Mouse (Mus musculus) thymus, postnatal 36 days (tissue): ENCODE measurements around the gene Mgarp.
A peak's percentile ranks its signal among the peaks of the same experiment; 100 is the strongest.
"Not testable (repeated sequence)": the region's sequence is repeated elsewhere in the genome, so short reads cannot be mapped to it uniquely, and the experiment has no call there.

ENCODE experiments used
- DNase-seq, 2 experiments: peaks; one replicate each; pipeline ENCODE4 v3.0.0; 2022; ENCODE audit warnings: mixed read lengths in 2 of 2

The Mgarp gene

DNA sequence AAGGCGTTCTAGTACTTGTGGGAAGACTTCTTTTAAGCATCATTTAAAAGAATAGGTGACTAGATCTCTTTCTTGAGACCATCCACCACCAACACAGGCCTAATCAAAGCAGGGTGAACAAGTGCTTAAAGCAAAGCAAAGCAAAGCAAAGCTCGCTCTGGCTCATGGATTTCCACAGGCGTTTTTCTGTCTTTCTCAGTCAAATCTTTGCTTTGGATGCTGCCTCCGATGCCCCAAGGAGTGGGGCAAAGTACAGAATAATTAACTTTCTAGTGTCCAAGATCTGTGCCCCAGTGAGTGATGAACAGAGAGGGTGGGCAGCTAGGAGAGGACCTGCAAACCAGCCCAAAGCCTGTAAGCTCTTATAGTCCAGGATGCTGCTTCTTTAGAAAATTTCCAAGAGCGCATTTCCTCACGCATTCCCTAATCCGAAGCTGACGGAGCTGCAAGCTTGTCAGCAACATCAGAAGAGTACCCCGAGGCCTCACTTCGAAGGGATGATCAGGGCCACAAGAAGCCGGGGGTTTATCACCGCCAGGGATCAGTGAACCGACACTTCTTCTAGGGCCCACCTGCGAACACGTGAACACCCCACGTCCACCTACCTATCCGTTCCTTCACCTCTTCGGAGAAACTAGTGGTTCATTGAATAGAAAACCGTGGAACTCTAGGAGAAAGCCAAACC is 935 bp downstream of the Mgarp start:
- DNase-seq: no peak

- no peak for DNase-seq
Measured at GRCm38 (mm10) chr3:51394881-51395280, 1.7 kb downstream of the Mgarp start.

DNA sequence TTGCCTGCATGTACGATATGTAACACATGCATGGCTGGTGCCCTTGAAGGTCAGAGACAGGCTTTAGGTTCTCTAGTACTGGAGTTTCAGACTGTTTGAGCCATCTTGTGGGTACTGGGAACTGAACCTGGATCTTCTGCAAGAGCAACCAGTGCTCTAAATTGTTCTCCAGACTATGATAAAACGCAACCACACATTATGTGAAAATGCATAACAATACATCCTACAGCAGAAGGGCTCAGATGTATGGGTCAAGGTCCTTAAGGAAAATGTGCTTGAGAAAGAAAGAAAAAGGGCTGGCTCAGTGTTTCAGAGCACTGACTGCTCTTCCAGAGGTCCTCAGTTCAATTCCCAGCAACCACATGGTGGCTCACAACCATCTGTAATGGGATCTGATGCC is 2.9 kb downstream of the Mgarp start:
- DNase-seq: no peak

GRCm38 (mm10) chr3:51393018-51393417 is 3.5 kb downstream of the Mgarp start:
- not testable (repeated sequence) for DNase-seq

DNA sequence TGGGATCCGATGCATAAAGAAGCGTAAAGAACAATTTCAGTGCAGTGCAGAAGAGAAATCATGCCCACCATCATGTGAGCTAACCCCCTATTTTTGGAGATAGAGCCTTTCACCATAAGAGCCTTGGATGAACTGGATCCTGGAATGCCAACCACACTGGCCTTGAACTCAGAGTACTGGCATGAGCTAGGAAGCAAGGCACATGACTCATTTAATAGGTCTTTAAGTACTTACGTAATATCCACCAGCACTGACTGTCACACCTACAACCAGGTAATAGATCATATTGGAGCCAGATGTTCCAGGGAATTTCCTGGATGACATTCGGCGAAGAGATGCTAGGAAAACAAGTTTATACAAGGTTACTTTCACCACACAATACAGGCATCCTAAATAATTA is 4.9 kb downstream of the Mgarp start:
- no peak for DNase-seq

- DNase-seq: no peak
Measured at GRCm38 (mm10) chr3:51391095-51391494, 5.4 kb downstream of the Mgarp start.

DNA sequence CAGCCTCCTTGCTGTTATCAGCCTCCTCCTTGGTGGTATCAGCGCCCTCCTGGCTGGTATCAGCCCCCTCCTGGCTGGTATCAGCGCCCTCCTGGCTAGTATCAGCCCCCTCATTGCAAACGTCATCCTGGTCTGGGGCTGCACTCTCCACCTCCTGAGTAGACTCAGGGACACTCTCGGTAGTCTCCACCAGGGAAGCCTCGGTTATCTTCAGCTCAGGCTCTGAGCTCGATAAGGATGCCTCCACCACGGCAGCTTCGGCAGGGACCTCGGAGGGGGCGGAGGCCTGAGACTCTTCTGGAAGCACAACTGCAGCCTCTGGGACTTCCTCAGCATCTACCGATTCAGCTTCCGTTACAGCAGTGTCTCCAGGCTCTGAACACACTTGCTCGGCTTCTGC is 7.6 kb downstream of the Mgarp start:
- no peak for DNase-seq

DNA sequence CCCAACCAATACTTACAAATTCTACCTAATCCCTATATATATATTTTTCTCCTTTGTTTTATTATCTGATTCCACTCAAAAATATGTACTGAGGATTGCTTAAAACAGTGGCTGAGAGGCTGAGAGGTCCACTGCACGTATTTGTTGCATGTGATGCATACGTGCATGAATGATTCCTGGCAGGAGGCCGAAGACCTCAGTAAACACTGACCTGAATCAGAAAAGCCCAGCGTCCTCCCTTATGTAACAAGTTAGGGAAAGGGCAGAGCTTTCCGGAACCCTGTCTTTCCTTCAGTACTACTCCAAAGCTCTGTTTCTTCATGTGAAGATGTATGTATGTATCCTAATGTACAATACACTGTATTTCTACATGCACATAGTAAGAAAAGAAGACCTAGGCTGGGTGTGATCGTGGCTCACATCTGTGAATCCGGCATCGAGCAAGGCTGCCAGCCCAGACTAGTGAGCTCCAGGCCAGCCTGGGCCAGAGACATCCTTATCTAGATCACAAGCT is 8.6 kb downstream of the Mgarp start:
- no peak for DNase-seq

- DNase-seq: no peak
Measured at GRCm38 (mm10) chr3:51387134-51387451, 9.4 kb downstream of the Mgarp start.

GRCm38 (mm10) chr3:51386441-51387133 is 10.0 kb downstream of the Mgarp start:
- DNase-seq: no peak

DNA sequence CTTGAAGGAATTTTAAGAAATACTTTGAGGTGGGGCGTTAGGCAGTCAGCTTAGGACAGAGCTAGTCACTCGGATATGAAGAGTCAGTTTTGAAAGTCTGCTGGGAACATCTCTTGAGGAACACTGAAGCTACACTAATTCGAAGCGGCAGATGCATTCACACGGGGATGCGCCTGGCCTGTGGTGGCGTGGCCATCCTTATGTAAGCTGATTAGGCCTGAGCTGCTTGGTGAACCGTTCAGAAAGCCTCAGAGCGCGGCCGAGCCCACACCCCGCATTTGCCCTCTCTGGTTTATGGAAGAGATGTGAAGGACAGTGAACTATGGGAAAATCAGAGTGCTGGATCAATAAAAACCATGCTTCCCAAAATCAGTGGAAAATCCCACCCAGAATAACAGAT is 13.1 kb downstream of the Mgarp start:
- DNase-seq: no peak

- DNase-seq: no peak
Measured at GRCm38 (mm10) chr3:51380660-51381014, 15.9 kb downstream of the Mgarp start.

DNA sequence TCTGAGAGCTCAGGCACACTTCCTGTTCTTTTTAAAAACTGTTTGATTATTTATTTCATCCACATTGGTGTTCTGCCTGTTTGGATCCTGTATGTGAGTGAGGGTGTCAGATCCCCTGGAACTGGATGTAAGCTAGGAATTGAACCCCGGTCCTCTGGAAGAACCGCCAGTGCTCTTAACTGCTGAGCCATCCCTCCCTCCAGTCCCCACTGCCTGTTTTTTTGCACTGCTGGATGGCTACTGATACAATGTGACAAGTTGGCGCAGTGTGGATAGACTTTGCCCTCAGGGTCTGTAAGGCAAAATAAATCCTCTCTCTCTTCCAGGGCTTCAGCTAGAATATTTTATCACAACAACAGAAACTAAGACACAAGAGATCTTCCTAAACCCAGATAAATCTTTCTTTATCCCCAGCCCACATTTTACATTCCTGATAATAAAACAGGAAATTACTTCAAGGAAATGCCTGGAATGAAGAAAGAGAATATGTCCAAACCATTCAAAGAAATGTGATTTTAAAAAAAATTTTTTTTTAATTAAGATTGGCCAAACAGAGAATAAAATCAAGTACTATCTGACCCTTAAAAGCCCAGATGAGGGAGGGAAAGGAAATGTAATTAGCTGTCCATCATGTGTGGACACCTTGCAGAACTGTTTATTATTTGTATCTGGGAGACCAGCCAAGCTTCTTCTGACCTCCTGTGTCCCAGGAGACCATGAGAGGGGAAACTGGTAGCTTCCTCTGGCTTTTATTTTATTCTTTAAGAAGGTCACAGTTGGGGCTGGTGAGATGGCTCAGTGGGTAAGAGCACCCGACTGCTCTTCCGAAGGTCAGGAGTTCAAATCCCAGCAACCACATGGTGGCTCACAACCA is 16.5 kb downstream of the Mgarp start:
- no peak for DNase-seq

DNA sequence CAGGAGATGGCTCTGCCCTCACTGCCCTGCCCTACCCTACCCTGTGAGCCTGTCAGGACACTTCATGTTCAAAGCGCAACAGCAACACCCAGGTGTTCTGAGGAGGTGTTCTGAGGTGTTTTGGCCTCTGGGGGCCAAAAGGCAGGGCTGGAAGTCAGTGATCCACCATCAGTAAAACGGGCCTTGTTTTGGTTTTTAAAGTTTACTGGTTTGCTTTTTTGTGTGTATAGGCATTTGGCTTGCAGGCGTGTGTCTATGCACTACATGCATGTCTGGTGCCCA is 17.9 kb downstream of the Mgarp start:
- no peak for DNase-seq

DNA sequence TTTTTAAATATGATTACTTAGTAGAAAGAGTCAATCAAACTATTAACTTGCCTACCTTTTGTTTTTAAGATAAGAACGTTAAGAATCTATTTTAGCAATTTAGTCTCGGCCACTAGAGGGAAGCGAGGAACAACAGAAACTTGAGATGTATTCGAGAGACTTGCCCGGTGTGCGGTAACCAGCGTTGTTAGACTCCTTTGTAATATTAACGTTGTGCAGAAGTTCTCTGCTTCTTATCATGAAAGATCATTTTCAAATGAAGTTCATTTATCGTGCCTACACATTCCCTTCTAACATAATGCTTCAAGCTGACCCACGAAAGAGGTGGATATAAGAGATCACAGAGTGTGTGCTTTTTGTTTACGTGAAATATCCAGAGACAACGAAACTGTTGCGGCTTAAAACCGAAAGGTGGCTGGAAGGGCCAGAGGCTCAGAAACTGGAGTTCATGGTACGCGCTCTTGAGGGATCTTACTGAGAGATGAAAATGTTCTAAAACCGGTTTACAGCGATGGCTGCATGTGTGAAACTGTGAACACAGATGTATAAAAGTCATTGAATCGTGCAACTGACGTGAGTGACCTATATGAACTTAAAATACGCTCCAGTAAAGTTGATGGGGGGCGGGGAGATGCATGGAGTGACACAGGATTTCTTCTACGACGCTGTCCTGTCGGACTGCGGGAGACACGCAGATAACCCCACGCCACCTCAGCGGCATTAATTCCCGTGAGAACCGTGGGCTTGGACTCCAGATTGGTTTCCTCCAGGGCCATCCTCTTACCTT is 18.5 kb downstream of the Mgarp start:
- peak in 1 of 2 experiments; percentile 9 for DNase-seq

DNA sequence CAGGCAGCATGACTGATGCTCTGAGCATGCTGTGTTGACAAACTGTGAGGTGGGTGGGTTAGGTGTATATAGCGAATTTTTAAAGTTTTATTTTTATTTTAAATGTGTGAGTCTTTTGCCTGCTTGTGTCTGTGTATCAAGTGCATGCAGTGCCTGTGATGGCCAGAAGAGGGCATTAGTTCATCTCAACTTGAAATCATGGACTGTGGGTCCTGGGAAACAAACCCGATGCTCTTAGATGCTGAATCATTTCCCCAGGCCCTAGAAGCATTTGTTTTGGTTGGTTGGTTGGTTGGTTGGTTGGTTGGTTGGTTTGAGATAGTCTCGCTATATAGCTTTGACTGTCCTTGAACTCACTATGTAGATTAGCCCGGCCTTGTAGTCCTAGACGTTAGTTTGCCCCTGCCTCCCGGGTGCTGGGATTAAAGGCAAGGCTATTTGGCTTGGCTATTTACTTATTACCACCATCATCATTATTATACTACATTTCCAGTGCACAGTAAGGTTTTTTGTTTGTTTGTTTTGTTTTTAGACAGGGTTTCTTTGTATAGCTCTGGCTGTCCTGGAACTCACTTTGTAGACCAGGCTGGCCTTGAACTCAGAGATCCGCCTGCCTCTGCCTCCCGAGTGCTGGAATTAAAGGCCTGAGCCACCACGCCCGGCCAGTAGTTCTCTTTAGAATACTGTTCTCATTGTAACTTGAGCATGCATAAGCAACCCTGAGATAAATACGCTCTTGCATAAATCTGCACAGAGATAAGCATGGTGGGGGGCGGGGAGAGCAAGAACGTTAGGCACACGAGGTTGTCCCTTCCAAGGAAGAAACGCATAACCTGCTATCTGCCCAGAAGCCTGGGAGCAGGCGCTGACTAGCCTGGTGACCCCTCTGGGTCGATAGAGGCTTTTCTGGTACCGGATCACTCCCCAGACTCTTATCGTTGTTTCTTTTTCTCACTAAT is 21.0 kb downstream of the Mgarp start:
- peak; percentile 43 to 57 for DNase-seq

DNA sequence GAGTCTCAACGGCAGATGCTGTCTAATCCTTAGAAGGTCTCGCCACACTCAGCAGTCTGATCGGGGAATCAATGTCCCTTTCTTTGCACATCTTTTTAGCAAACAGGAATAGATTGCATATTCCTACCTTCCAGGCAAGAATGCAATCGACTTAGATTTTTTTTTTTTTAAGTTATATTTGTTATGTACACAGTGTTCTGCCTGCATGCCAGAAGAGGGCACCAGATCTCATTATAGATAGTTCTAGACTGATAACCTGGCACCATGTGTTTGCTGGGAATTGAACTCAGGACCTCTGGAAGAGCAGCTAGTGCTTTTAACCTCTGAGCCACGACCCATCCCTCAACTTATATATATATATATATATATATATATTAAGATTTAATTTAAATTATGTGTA is 23.0 kb downstream of the Mgarp start:
- DNase-seq: no peak

DNA sequence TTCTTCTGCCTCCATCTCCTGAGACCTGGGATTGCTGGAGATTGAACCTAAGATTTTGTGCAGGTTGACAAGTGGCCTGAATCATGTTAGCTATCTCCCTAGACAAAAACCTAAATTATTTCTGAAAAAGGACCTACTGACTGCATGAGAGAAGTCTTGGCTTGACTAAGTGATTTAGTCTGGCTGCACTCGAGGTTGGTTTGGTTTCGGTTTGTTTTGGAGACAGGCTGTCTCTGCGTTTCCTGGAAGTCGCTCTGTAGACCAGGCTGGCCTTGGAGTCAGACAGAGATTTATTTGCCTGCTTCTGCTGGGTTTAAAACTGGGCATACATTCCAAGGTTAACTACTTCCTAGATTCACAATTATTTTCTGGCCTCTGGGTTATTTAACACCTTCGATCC is 23.7 kb downstream of the Mgarp start:
- DNase-seq: no peak

DNA sequence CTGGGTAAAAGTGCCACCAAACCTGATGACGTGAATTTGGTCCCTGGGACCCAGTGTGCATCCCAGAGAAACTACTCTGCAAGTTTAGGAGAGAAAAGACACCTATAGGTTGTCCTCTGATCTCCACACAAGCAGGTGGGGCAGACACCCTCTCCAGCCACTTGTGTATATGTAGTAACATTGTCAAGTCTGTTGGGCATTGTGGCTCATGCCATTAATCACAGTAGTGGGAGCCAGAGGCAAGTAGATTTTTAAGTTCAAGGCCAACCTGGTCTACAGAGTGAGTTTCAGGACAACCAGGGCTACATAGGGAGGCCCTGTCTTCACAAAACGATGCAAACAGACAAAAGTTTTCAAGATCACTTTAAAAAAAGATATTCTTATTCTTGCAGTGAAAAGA is 24.7 kb downstream of the Mgarp start:
- DNase-seq: no peak

- DNase-seq: no peak
Measured at GRCm38 (mm10) chr3:51368011-51368410, 28.5 kb downstream of the Mgarp start.

- DNase-seq: no peak
Measured at GRCm38 (mm10) chr3:51366926-51367325, 29.6 kb downstream of the Mgarp start.

DNA sequence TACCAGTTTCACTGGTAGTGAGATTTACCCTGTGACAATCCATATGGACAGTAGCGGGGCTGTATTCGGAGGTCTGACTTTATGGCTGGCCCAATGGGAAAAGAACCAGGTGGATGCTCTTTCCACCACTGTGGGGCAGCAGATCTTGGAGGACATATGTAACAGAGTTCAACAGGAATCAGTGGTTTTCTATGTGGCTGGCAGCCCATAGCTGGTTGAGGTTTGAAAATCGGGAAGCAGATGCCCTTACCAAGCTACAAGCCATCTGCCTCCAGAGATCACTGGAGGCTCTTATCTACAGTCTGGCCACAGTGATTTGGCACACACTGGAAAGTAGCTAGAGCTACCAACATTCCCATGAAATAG is 31.0 kb downstream of the Mgarp start:
- DNase-seq: no peak
